In the genomic region with DNA sequence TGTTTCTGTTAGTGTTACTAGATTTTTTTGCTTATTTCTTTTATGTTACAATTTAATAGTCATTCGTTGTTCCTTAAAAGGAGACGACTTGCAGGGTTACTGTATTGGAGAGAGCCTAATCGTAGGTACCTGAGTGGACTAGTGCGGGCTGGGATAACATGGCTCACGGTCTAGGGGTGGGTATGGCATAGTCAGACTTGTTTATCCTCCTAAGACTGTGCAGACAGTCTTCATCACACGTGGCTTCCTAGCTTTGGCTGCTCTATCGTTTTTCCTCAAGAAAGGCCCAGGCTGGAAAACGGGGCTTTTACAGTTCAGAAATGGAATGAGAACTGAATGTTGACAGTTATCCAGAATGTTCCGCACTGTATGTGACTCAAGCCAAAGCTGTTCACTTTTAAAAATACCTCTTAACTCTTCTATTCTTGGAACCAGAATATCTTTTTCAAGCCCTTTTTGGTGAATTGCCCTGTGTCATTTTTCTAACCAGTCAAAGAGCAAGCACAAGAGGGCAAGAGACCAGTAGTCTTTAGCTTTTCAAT, we compare ENCODE assay signal across 15 mouse cellular contexts. TPM values are rescaled to one million over a fixed set of nuclear protein-coding genes. Genes with fewer than 3 reads are reported as not detected.
DNase-seq lines count a peak whose midpoint lies in the region; ATAC-seq lines count a peak whose summit lies in the region.
"Had no signal": no experiment of that assay in that cellular context is flagged by ENCODE, and none has a peak within 500 bp of the region (broad histone marks: within the 10 kb centered on the region; RNA-seq: fewer than 3 reads in every experiment).

No protein-coding gene starts in this region.

- peak; percentile 73 for DNase-seq in heart, adult 11 months
- DNase-seq in heart, adult 9 months (ENCODE audit: low spot score in 2 of 2): no peak
- no peak for DNase-seq in limb, embryonic 10.5 days (ENCODE audit: low spot score)
- DNase-seq in NIH3T3 (ENCODE audit: low read depth): peak; percentile 67
- peak; percentile 43 to 47 for DNase-seq in heart, postnatal 10 days
- DNase-seq in cerebellum, postnatal 10 days: no peak
- no peak for DNase-seq in midbrain, embryonic 11.5 days (ENCODE audit: low spot score, missing footprints)
- DNase-seq: adrenal gland, postnatal 10 days; cerebellum, adult 8-10 months; gastrocnemius, postnatal 14 days; kidney, postnatal 14 days; thymus, adult 2 months had no signal

- intact Hi-C loops in heart, postnatal 10 days (cut with DNase I): loop anchor here (5.0 kb wide), 1 partner anchor 33 kb away; no protein-coding TSS in a partner anchor

- no peaks in the 10 kb centered on the region for H3K27me3 ChIP-seq in limb, embryonic 15.5 days
- H3K27me3 ChIP-seq in limb, embryonic 10.5 days (ENCODE audit: low read depth, poor library complexity, severe bottlenecking): no peaks in the 10 kb centered on the region
- H3K27me3 ChIP-seq in midbrain, embryonic 11.5 days (ENCODE audit: control insufficient read depth, insufficient read depth, low read length): no peaks in the 10 kb centered on the region
- H3K27me3 ChIP-seq: forebrain, embryonic 15.5 days; liver, embryonic 12.5 days had no signal

- no peak overlapping the region for H3K4me3 ChIP-seq in limb, embryonic 15.5 days
- no peak overlapping the region for H3K4me3 ChIP-seq in limb, embryonic 10.5 days
- no peak overlapping the region for H3K4me3 ChIP-seq in midbrain, embryonic 11.5 days (ENCODE audit: low read depth, low read length)
- H3K4me3 ChIP-seq: forebrain, embryonic 15.5 days; liver, embryonic 12.5 days had no signal

- H3K36me3 ChIP-seq in limb, embryonic 15.5 days: no peaks in the 10 kb centered on the region
- 0 out of 2 replicates have a peak, but pooled peaks cover 3% of the 10 kb centered on the region for H3K36me3 ChIP-seq in limb, embryonic 10.5 days
- H3K36me3 ChIP-seq in midbrain, embryonic 11.5 days (ENCODE audit: control insufficient read depth, insufficient read depth, low read length): no peaks in the 10 kb centered on the region
- H3K36me3 ChIP-seq: forebrain, embryonic 15.5 days had no signal

- H3K4me2 ChIP-seq in limb, embryonic 15.5 days: no peak overlapping the region
- no peak overlapping the region for H3K4me2 ChIP-seq in midbrain, embryonic 11.5 days
- H3K4me2 ChIP-seq: forebrain, embryonic 15.5 days; liver, embryonic 12.5 days had no signal

- 52% methylated on average over 9 of the region's 9 CpGs for WGBS in limb, embryonic 15.5 days
- 91% methylated on average over 9 of the region's 9 CpGs for WGBS in limb, embryonic 10.5 days
- WGBS in midbrain, embryonic 11.5 days: 85% methylated on average over 9 of the region's 9 CpGs

- peak; percentile 48; the same call in 1 of the 2 replicates for ATAC-seq in limb, embryonic 15.5 days (ENCODE audit: insufficient number of reproducible peaks, low FRiP score, low TSS enrichment, low read depth)
- ATAC-seq in midbrain, embryonic 11.5 days (ENCODE audit: low FRiP score): no peak
- ATAC-seq: forebrain, embryonic 15.5 days; liver, embryonic 12.5 days had no signal

- no peak overlapping the region for H3K27ac ChIP-seq in limb, embryonic 15.5 days
- H3K27ac ChIP-seq in limb, embryonic 10.5 days: no peak overlapping the region
- H3K27ac ChIP-seq in midbrain, embryonic 11.5 days (ENCODE audit: low read depth, low read length): no peak overlapping the region
- H3K27ac ChIP-seq: forebrain, embryonic 15.5 days; liver, embryonic 12.5 days had no signal

- no peak overlapping the region for H3K9ac ChIP-seq in limb, embryonic 15.5 days
- H3K9ac ChIP-seq in midbrain, embryonic 11.5 days (ENCODE audit: low read length): no peak overlapping the region
- H3K9ac ChIP-seq: forebrain, embryonic 15.5 days; liver, embryonic 12.5 days had no signal

- H3K9me3 ChIP-seq in limb, embryonic 15.5 days: no peaks in the 10 kb centered on the region
- no peaks in the 10 kb centered on the region for H3K9me3 ChIP-seq in limb, embryonic 10.5 days (replicated peaks)
- H3K9me3 ChIP-seq in midbrain, embryonic 11.5 days (ENCODE audit: control insufficient read depth, low read length): no peaks in the 10 kb centered on the region
- H3K9me3 ChIP-seq: forebrain, embryonic 15.5 days; liver, embryonic 12.5 days had no signal

- peaks cover 3% of the 10 kb centered on the region; the same call in 1 of the 2 replicates for H3K4me1 ChIP-seq in limb, embryonic 15.5 days
- peaks cover 7% of the 10 kb centered on the region; the same call in 1 of the 2 replicates for H3K4me1 ChIP-seq in limb, embryonic 10.5 days
- H3K4me1 ChIP-seq in midbrain, embryonic 11.5 days (ENCODE audit: control insufficient read depth, insufficient read depth, low read length): no peaks in the 10 kb centered on the region
- H3K4me1 ChIP-seq: forebrain, embryonic 15.5 days had no signal

RNA-seq across cellular contexts. Expression of a gene that starts 39.5 kb away (rescaled TPM):
- 24.7 and 28.4 TPM in 2 replicates for polyA plus RNA-seq in limb, embryonic 15.5 days (2015; fragmentation: Nextera tagmentation; extraction: Ambion mirVana)
- 34.0 and 38.6 TPM in 2 replicates for polyA plus RNA-seq in limb, embryonic 10.5 days (2016; fragmentation: Nextera tagmentation; extraction: Ambion mirVana)
- 10 to 100 TPM; 41.9 to 48.2 TPM for total RNA-seq in heart, postnatal 10 days (2021)
- 13.4 and 15.3 TPM in 2 replicates for polyA plus RNA-seq in midbrain, embryonic 11.5 days (2014; fragmentation: Nextera tagmentation; extraction: Ambion mirVana)

Comparison
In these comparisons a context has a peak if more than half of its experiments do, and no peak if none do; other contexts are left out.
1. DNase-seq: peak in heart, adult 11 months (single experiment), NIH3T3 (single experiment) and heart, postnatal 10 days (2 of 2); none in heart, adult 9 months (0 of 2), limb, embryonic 10.5 days (single experiment), cerebellum, postnatal 10 days (0 of 2) and midbrain, embryonic 11.5 days (single experiment).